Mouse (Mus musculus) naive thymus-derived CD4-positive, alpha-beta T cell, adult 2 months (primary cell): ENCODE results near the gene Lrrc36.

ENCODE experiments used
- DNase-seq: peaks from one replicate; pipeline ENCODE4 v3.0.0-alpha.2; 2011; ENCODE audit warnings: low read depth

Lrrc36 gene

GRCm38 (mm10) chr8:105413391-105413790 lies at the start of gene Lrrc36, which contains the start of gene Kctd19:
Lrrc36 (plus strand) TSS chr8:105413571.
Kctd19 (minus strand) TSS chr8:105413502.
- DNase-seq: no peak

DNA sequence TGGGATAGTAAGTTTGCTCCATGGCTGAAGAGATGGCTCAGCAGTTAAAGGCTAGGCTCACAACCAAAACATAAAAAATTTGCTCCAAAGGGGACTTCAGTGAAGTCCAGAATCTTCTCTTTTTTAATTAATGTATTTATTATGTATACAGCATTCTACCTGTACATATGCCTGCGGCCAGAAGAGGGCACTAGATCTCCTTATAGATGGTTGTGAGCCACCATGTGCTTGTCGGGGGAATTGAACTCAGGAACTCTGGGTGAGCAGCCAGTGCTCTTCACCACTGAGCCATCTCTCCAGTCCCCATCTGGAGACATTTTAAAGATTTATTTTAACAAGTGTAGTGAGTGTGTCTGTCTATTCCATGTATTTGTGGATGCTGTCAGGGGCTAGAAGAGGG lies 46.3 kb upstream of the Lrrc36 start:
- peak; percentile 23 for DNase-seq

DNA sequence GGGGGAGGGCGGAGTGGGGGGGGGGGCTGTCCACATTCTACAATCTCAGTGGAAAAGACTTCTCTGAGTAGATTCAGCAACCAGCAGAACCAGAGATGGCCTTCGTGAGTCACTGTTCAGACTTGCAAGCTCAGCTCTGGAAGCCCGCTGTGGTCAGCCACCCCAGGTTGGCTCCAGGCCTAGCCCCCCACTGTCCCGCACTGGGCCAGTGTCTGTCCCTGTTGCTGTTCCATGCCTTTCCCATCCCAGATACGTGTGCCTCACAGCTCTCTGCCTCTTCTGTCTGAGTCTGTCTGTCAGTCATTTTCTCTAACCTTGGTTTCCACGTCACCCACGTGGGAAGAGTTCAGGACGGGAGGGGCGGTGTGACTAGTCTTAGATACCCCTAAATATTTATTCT lies 40.9 kb upstream of the Lrrc36 start:
- no peak for DNase-seq

DNA sequence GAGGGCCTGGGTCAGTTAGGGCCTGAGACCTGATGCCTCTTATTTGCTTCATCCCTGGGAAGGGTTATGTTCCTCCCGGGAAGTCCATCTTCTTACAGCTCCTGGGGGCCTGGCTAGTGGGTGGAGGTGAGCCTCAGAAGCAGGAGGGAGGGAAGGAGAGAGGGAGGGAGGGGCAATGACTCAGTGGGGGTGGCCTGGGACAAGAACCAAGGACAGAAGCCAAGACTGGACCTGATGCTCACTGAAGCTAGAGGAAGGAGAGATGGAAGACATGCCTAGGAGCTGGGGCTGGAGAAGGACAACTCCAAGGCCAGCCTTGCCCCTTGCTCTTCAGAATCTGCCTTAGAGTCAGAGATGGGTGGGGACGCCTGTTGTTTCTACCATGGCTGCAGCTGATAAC lies 40.3 kb upstream of the Lrrc36 start, which contains the start of gene Plekhg4:
TSS of gene Plekhg4 (plus strand) at position 243 of the 400 bp plus-strand sequence.
- no peak for DNase-seq

DNA sequence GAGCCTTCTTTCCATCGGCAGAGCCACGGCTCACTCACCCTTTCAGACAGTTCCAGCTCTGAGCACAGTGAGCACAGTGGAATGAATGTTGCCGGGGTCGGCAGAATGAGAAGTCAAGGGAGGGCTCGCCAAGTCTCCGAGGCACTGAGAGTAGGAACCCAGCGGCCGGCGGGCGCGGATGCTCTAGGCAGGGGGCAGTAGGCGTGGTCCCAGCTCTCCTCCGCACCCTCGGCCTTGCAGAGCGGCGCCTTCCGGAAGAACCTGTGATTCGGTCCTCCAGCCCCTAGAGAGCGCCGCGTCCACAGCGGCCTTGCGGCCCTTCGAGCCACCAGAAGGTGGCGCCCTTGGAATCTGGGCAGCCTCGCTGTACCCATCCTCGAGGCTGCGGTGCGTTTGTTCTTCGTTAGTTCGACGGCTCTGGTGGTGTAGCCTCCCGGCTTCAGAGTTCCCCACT lies 38.8 kb upstream of the Lrrc36 start:
- DNase-seq: peak; percentile 18

DNA sequence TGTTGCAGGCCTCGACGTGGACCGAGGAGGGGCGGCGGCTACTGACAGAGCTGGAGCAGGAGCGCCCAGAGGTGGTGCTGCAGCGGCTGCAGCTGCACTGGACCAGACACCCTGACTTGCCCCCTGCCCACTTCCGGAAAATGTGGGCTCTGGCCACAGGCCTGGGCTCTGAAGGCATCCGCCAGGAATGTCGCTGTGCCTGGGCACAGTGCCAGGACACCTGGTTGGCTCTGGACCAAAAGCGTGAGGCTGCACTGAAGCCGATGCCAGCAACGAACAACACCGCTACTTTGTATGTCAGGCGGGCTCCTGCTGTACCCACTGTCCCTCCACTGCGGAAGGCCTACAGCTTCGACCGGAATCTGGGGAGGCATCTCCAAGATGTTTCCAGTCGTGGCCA lies 34.7 kb upstream of the Lrrc36 start:
- DNase-seq: no peak

- no peak for DNase-seq
Observed at GRCm38 (mm10) chr8:105380308-105380707, 33.1 kb upstream of the Lrrc36 start.

DNA sequence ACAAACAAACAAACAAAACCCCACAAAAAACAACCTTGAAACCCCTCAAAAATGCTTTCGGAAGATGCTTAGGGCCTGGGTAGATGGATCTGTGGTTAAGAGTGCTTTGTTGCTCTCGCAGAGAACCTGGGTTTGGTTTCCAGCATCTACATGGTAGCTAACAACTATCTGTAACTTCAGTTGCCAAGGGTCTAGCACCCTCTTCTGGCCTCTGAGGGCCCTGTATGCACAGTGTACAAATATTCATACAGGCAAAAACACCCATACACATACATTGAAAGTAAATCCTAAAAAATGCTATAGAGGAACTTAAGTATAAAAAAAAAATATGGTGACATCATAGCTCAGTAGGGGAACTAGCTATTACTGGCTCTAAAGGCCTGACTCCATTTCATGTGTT lies 29.3 kb upstream of the Lrrc36 start:
- DNase-seq: no peak

DNA sequence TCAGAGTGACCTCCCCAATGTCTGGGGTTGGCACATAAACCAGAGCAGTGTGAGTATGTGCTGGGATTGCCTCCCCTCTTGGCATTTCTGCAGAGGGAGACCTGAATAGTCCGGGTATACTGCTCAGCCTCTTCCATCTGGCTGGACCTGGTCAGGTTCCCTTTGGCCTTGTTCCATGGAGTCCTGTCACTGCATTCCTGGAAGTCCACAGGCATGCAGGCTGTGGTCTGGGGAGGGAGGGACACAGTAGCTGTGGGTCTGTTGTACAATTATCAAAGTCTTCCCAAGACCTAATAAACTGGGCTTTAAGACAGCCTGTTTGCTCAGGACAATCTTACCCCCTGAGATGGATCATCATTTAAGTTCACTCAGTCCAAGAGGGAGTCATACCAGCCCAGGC lies 26.2 kb upstream of the Lrrc36 start:
- no peak for DNase-seq

GRCm38 (mm10) chr8:105389096-105389495 lies 24.3 kb upstream of the Lrrc36 start:
- no peak for DNase-seq

- no peak for DNase-seq
Observed at GRCm38 (mm10) chr8:105393089-105393787, 20.1 kb upstream of the Lrrc36 start.

DNA sequence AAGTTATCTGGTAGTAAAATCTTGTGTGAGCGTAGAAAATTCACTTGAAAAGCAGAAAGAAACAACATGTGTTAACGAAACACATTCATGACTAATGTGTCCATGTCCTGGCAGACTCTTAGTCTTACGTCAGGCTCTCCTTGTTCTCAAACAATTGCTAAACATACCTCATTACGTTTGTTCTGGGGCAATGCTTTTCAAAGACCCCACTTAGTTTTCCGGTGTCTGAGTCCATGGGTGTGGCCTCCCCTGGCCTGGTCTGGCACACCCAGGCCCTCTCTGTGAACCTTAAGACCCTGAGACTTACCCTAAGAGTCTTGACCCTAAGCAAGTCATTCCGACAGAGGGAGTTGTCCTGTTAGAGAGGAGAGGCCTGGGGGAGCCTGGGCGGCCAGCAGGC lies 19.5 kb upstream of the Lrrc36 start:
- no peak for DNase-seq

- peak; percentile 31 for DNase-seq
Observed at GRCm38 (mm10) chr8:105397747-105398146, 15.6 kb upstream of the Lrrc36 start.

DNA sequence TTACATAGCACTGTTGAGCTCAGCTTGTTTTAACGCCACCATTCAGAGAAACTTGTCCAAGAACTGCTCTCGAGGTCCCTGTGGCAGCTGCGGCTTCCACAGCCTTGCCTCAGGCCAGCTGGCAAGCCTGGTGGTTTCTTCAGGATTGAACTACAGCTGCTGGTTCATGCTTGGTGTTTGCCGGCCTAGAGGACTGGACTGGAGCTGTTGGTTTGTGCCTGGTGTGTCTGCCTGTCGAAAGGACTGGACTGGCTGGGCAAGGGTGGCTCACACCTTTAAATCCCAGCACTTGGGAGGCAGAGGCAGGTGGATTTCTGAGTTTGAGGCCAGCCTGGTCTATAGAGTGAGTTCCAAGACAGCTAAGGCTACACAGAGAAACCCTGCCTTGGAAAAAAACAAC lies 13.4 kb upstream of the Lrrc36 start:
- no peak for DNase-seq

DNA sequence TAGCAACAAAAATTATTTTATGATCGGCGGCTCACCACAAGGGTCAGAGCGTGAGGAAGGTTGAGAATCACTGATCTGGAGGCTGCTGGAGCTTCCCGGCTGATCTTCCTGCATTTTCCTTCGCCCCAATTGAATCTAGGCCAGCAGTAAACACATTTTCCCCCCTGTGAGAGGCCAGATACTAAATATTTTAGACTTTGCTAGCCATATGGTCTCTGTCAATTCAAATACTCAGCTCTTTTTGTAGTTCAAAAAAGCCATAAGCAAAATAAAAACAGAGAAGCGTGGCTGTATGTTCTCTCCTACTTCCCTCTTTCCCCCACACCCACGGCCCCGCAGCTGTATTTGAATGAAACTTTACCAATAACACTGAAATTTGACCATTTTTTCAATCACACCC lies 9.9 kb upstream of the Lrrc36 start:
- DNase-seq: no peak

- DNase-seq: no peak
Observed at GRCm38 (mm10) chr8:105404496-105404895, 8.9 kb upstream of the Lrrc36 start.

DNA sequence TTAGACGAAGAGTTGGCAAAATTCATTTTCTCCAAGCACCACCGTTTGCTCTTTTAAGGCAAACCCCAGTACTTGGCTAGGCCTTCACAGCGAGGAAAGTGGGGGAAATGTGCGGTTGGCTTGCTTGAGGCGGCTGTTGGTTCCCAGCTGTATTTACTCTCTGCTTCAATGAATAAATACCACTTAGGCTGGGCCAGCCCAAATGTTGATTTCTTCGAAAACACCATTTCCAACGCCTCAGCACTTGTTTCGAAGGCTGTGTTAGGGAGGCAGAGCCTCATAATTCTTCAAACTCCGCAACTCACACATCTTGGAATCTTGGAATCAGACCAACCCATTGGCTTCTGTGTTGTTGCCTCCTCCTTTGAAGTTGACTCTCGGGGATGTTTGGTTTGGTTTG lies 7.0 kb upstream of the Lrrc36 start:
- DNase-seq: no peak

DNA sequence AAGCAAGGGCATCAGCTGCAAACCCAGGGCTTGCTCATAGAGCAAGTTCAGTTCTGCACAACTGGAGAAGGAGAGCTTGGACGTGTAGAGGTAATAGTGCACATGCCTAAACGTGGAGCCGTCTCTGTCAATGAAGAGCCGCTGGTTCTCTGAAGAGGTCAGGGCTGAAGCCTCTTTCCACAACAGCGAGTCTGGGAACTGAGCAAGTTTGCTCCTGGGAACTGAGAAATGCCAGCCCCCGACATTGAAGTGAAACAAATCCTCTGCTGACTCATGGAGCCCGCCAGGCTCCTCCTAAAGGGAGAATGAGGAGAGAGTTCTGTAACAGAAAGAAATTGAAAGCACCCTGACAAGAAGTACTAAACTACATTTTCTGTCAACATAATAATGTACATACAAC lies 5.0 kb upstream of the Lrrc36 start:
- no peak for DNase-seq

DNA sequence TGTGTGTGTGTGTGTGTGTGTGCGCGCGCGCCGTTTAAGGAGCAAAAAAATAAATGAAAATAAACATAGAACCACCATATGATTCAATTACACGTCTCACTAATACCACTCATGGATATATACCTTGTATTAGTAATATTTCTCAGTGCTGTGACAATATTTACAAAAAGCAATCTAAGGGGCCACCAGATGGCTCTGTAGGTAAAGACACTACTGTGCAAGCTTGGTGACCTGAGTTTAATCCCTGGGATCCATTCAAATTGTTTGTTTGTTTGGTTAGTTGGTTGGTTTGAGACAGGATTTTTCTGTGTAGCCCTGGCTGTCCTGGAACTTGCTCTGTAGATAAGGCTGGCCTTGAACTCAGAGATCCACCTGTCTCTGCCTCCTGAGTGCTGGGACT lies 3.4 kb upstream of the Lrrc36 start:
- DNase-seq: no peak

GRCm38 (mm10) chr8:105418992-105419391 lies 5.6 kb downstream of the Lrrc36 start:
- no peak for DNase-seq

DNA sequence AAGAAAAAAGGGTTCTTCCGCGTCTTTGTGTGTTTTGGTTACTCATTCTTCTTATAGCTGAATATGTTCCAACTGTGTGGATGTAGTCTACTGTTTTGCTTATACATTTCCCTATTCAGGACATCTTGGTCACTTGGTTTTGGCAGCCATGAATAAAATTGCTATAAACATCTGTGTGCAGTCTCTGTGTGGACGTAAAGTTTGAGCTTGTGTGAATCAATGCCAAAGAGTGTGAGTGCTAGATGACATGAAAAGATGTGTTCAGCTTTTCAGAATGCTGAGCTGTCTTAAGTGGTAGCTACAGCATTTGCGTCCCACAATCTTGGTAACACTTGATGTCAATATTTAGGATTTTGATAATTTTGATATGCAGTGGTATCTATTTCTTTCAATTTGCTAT lies 6.4 kb downstream of the Lrrc36 start:
- no peak for DNase-seq

DNA sequence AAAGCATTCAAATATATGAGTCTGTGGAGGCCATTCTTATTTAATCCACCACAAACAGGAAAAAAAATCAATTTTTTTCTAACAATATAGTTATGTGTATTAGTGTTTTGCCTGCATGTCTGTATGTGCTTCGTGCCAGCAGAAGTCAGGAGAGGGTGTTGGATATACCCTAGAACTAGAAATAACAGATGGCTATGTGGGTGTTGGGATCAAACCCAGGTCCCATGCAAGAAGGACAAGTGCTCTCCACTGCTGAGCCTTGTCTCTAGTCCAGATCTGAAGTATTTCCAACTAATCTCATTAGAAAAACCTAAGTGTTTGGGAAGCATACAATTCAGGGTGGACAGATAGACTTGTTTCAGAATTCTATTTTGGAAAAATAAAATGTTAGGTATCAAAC lies 8.6 kb downstream of the Lrrc36 start:
- no peak for DNase-seq

- DNase-seq: no peak
Observed at GRCm38 (mm10) chr8:105426878-105427277, 13.5 kb downstream of the Lrrc36 start.
